Mouse (Mus musculus) MEL (cell line): ENCODE measurements at regions not wholly inside any gene's neighbourhood (a gene's known extent, or its start where the extent isn't known, plus 50 kb on each side); places are given as distances from the start of the nearest gene placed in this dataset.

Experiments
- DNase-seq: peaks from one replicate; pipeline ENCODE4 v3.0.0; 2011; ENCODE audit warnings: low read depth, low spot score
- H3K27ac ChIP-seq: 2 replicates; pipeline ENCODE4 v1.5.1; 2012; ENCODE audit warnings: low read depth, mild to moderate bottlenecking, control low read depth, low read length, moderate library complexity; ENCODE audit not compliant: control insufficient read depth
- H3K27me3 ChIP-seq, 2 experiments: fragments of 150-350 bp in 1 of 2; sonication (generic) in 1 of 2; 2 replicates each; pipeline ENCODE4 v1.6.1; 2012; ENCODE audit warnings: low read length in 2 of 2, mild to moderate bottlenecking in 2 of 2, improper control_type of control experiment in 1 of 2, moderate library complexity in 1 of 2; ENCODE audit not compliant: insufficient read depth in 2 of 2, control insufficient read depth in 1 of 2
- H3K36me3 ChIP-seq, 2 experiments: 2 replicates each; pipeline ENCODE4 v1.6.1; 2012 to 2014; ENCODE audit warnings: low read length in 2 of 2, improper control_type of control experiment in 1 of 2, inconsistent platforms in 1 of 2, mild to moderate bottlenecking in 1 of 2; ENCODE audit not compliant: insufficient read depth in 2 of 2, control insufficient read depth in 1 of 2
- H3K4me1 ChIP-seq, 2 experiments: fragments of 150-350 bp in 1 of 2; sonication (generic) in 1 of 2; 2 replicates each; pipeline ENCODE4 v1.6.1; 2012; ENCODE audit warnings: low read length in 2 of 2, improper control_type of control experiment in 1 of 2, mild to moderate bottlenecking in 1 of 2; ENCODE audit not compliant: insufficient read depth in 2 of 2, control insufficient read depth in 1 of 2
- H3K4me3 ChIP-seq, 2 experiments: fragments of 150-350 bp in 1 of 2; sonication (generic) in 1 of 2; 2 replicates each; pipeline ENCODE4 v1.5.1; 2012; ENCODE audit warnings: low read depth in 2 of 2, low read length in 2 of 2, mild to moderate bottlenecking in 2 of 2, moderate library complexity in 2 of 2, control low read depth in 1 of 2, improper control_type of control experiment in 1 of 2; ENCODE audit not compliant: control insufficient read depth in 1 of 2, insufficient read depth in 1 of 2
- H3K79me2 ChIP-seq: 2 replicates; pipeline ENCODE4 v1.6.1; 2012; ENCODE audit warnings: mild to moderate bottlenecking, low read length, moderate library complexity; ENCODE audit not compliant: control insufficient read depth, poor library complexity, insufficient read depth
- H3K9ac ChIP-seq: 2 replicates; pipeline ENCODE4 v1.6.1; 2012; ENCODE audit warnings: low read depth, mild to moderate bottlenecking, control low read depth, low read length, moderate library complexity; ENCODE audit not compliant: control insufficient read depth, poor library complexity, severe bottlenecking
- H3K9me3 ChIP-seq: fragments of 150-350 bp; sonication (generic); replicated peaks from 2 replicates; pipeline ENCODE4 v1.6.1; 2012; ENCODE audit warnings: mild to moderate bottlenecking, low read length, improper control_type of control experiment, moderate library complexity; ENCODE audit not compliant: insufficient read depth
- CHD1 ChIP-seq: IDR thresholded peaks from 2 replicates; pipeline ENCODE4 v1.6.1; 2012; ENCODE audit warnings: low read depth, mild to moderate bottlenecking, inconsistent platforms, low read length, improper control_type of control experiment
- CTCF ChIP-seq, 3 experiments: IDR thresholded peaks in 2 of 3; conservative IDR thresholded peaks in 1 of 3; 2 replicates each; pipeline ENCODE4 v1.5.1; 2011 to 2012; ENCODE audit warnings: low read length in 3 of 3, low read depth in 2 of 3, mild to moderate bottlenecking in 2 of 3, improper control_type of control experiment in 1 of 3, inconsistent platforms in 1 of 3, mixed read lengths in 1 of 3, moderate library complexity in 1 of 3; ENCODE audit not compliant: control insufficient read depth in 1 of 3, insufficient read depth in 1 of 3, poor library complexity in 1 of 3, severe bottlenecking in 1 of 3
- ETS1 ChIP-seq: IDR thresholded peaks from 2 replicates; pipeline ENCODE4 v1.6.1; 2012; ENCODE audit warnings: low read depth, mild to moderate bottlenecking, inconsistent platforms, low read length, improper control_type of control experiment, moderate library complexity
- GATA1 ChIP-seq: IDR thresholded peaks from 2 replicates; pipeline ENCODE4 v1.6.1; 2011; ENCODE audit warnings: low read depth, low read length, improper control_type of control experiment
- MAFK ChIP-seq: IDR thresholded peaks from 2 replicates; pipeline ENCODE4 v1.6.1; 2011; ENCODE audit warnings: low read depth, mild to moderate bottlenecking, low read length, improper control_type of control experiment, borderline replicate concordance
- MAX ChIP-seq: IDR thresholded peaks from 2 replicates; pipeline ENCODE4 v1.6.1; 2011; ENCODE audit warnings: low read length, improper control_type of control experiment
- MAZ ChIP-seq: IDR thresholded peaks from 2 replicates; pipeline ENCODE4 v1.6.1; 2012; ENCODE audit warnings: low read depth, mild to moderate bottlenecking, inconsistent platforms, low read length, improper control_type of control experiment
- MEF2A ChIP-seq: IDR thresholded peaks from 2 replicates; pipeline ENCODE4 v1.6.1; 2014; ENCODE audit warnings: low read depth, mild to moderate bottlenecking, inconsistent platforms, low read length, improper control_type of control experiment; ENCODE audit not compliant: poor library complexity, insufficient replicate concordance, severe bottlenecking; ENCODE audit errors: extremely low read depth
- MXI1 ChIP-seq: IDR thresholded peaks from 2 replicates; pipeline ENCODE4 v1.6.1; 2011; ENCODE audit warnings: mild to moderate bottlenecking, low read depth, low read length, improper control_type of control experiment
- MYB ChIP-seq: IDR thresholded peaks from 2 replicates; pipeline ENCODE4 v1.6.1; 2011; ENCODE audit warnings: mild to moderate bottlenecking, low read depth, low read length, improper control_type of control experiment
- POLR2A ChIP-seq, 2 experiments: IDR thresholded peaks; 2 replicates each; pipeline ENCODE4 v1.6.1; 2011 to 2012; ENCODE audit warnings: low read length in 2 of 2, mild to moderate bottlenecking in 2 of 2, control low read depth in 1 of 2, improper control_type of control experiment in 1 of 2, low read depth in 1 of 2, moderate library complexity in 1 of 2; ENCODE audit not compliant: control insufficient read depth in 1 of 2, insufficient read depth in 1 of 2, poor library complexity in 1 of 2
- POLR2AphosphoS2 ChIP-seq: IDR thresholded peaks from 2 replicates; pipeline ENCODE4 v1.6.1; 2011; ENCODE audit warnings: low read length, improper control_type of control experiment
- RAD21 ChIP-seq: IDR thresholded peaks from 2 replicates; pipeline ENCODE4 v1.6.1; 2011; ENCODE audit warnings: mild to moderate bottlenecking, low read depth, low read length, improper control_type of control experiment
- SMC3 ChIP-seq: IDR thresholded peaks from 2 replicates; pipeline ENCODE4 v1.6.1; 2011; ENCODE audit warnings: low read depth, low read length, improper control_type of control experiment
- USF1 ChIP-seq: IDR thresholded peaks from 2 replicates; pipeline ENCODE4 v1.6.1; 2014; ENCODE audit warnings: low read depth, mild to moderate bottlenecking, inconsistent platforms, low read length, improper control_type of control experiment, moderate library complexity
- ZC3H11A ChIP-seq: IDR thresholded peaks from 2 replicates; pipeline ENCODE4 v1.6.1; 2012; ENCODE audit warnings: low read depth, mild to moderate bottlenecking, inconsistent platforms, low read length, improper control_type of control experiment
- ZKSCAN1 ChIP-seq: IDR thresholded peaks from 2 replicates; pipeline ENCODE4 v1.6.1; 2012; ENCODE audit warnings: low read depth, mild to moderate bottlenecking, inconsistent platforms, low read length, improper control_type of control experiment, moderate library complexity
- ZNF384 ChIP-seq: IDR thresholded peaks from 2 replicates; pipeline ENCODE4 v1.6.1; 2012; ENCODE audit warnings: low read depth, mild to moderate bottlenecking, inconsistent platforms, low read length, improper control_type of control experiment

GRCm38 (mm10) chr12:93281816-93282215, 1432.9 kb upstream of the Sel1l start:
- Histone ChIP-seq H3K9me3 (no peaks in the 10 kb centered on the region), H3K4me3 (no peak overlapping the region), H3K27me3 (no peaks in the 10 kb centered on the region), H3K27ac (no peak overlapping the region), H3K79me2 (no peaks in the 10 kb centered on the region), H3K4me1 (no peaks in the 10 kb centered on the region), H3K9ac (no peak overlapping the region), H3K36me3 (no peaks in the 10 kb centered on the region)
- DNase-seq, result no peak
- TF ChIP-seq CHD1 (no peak), RAD21 (no peak), MAZ (no peak), CTCF (IDR thresholded peaks at IDR 0.05 in 2 of 3, conservative IDR thresholded peaks at IDR 0.05 in 1 of 3; ENCODE audit: control insufficient read depth in 1 of 3, insufficient read depth in 1 of 3, low read depth in 2 of 3, low read length in 3 of 3, poor library complexity in 1 of 3, severe bottlenecking in 1 of 3) (no peak), ETS1 (no peak), MXI1 (no peak), POLR2AphosphoS2 (no peak), POLR2A (IDR thresholded peaks at IDR 0.05; ENCODE audit: control insufficient read depth in 1 of 2, insufficient read depth in 1 of 2, low read depth in 1 of 2, low read length in 2 of 2, poor library complexity in 1 of 2) (no peak)

GRCm38 (mm10) chr12:93273652-93274051, 1424.7 kb upstream of the Sel1l start:
- H3K4me3 ChIP-seq, result no peak overlapping the region
- no peak overlapping the region for H3K9ac ChIP-seq
- H3K79me2 ChIP-seq, result no peaks in the 10 kb centered on the region
- H3K36me3 ChIP-seq, result no peaks in the 10 kb centered on the region
- no peak for DNase-seq
- no peaks in the 10 kb centered on the region for H3K27me3 ChIP-seq
- no peak for TF ChIP-seq ETS1
- H3K4me1 ChIP-seq, result no peaks in the 10 kb centered on the region
- no peaks in the 10 kb centered on the region for H3K9me3 ChIP-seq
- no peak overlapping the region for H3K27ac ChIP-seq

- Histone ChIP-seq H3K4me1 (no peaks in the 10 kb centered on the region), H3K9me3 (no peaks in the 10 kb centered on the region), H3K27ac (no peak overlapping the region), H3K27me3 (no peaks in the 10 kb centered on the region), H3K9ac (no peak overlapping the region), H3K36me3 (no peaks in the 10 kb centered on the region), H3K79me2 (no peaks in the 10 kb centered on the region), H3K4me3 (no peak overlapping the region)
- no peak for TF ChIP-seq MEF2A
- no peak for TF ChIP-seq SMC3
- no peak for TF ChIP-seq USF1
- TF ChIP-seq ZC3H11A, result no peak
- TF ChIP-seq MXI1, result no peak
- TF ChIP-seq ZNF384, result no peak
- TF ChIP-seq ZKSCAN1, result no peak
- no peak for TF ChIP-seq GATA1
- no peak for TF ChIP-seq MYB
- TF ChIP-seq CTCF (IDR thresholded peaks at IDR 0.05 in 2 of 3, conservative IDR thresholded peaks at IDR 0.05 in 1 of 3; ENCODE audit: control insufficient read depth in 1 of 3, insufficient read depth in 1 of 3, low read depth in 2 of 3, low read length in 3 of 3, poor library complexity in 1 of 3, severe bottlenecking in 1 of 3), result no peak
- no peak for TF ChIP-seq MAX
- TF ChIP-seq RAD21, result no peak
- TF ChIP-seq MAZ, result no peak
- TF ChIP-seq MAFK, result no peak
- DNase-seq, result no peak
Observed at GRCm38 (mm10) chr12:93230237-93230636, 1381.3 kb upstream of the Sel1l start.
